Mouse (Mus musculus): ENCODE data around the gene Boc. TPM values are rescaled to one million over a fixed set of nuclear protein-coding genes. Genes with fewer than 3 reads are reported as not detected.
A peak's percentile ranks its signal among the peaks of the same experiment; 100 is the strongest.

Boc gene
- polyA plus RNA-seq, 1 experiment from 2014 or later = 7.8 TPM

- H3K4me3 ChIP-seq (ENCODE audit: low read depth, low read length) = no peak overlapping the region
- H3K27ac ChIP-seq (ENCODE audit: low read depth, low read length) = 0 out of 2 replicates have a peak overlapping the region, but pooled peaks have one; percentile 5
- no peaks in the 10 kb centered on the region for H3K36me3 ChIP-seq (ENCODE audit: control insufficient read depth, insufficient read depth, low read length)
- peaks cover 37% of the 10 kb centered on the region for H3K4me1 ChIP-seq (ENCODE audit: control insufficient read depth, insufficient read depth, low read length)
- WGBS = 69% methylated on average over 6 of the region's 6 CpGs
- H3K9me3 ChIP-seq (ENCODE audit: control insufficient read depth, low read length) = no peaks in the 10 kb centered on the region
- no peak overlapping the region for H3K9ac ChIP-seq (replicated peaks; ENCODE audit: low read depth, low read length)
- H3K27me3 ChIP-seq (ENCODE audit: control insufficient read depth, insufficient read depth, low read length) = no peaks in the 10 kb centered on the region
- ATAC-seq (ENCODE audit: low read depth) = no peak
- H3K4me2 ChIP-seq (ENCODE audit: low read depth, low read length) = no peak overlapping the region
Observed at GRCm38 (mm10) chr16:44549381-44549780, 9.3 kb downstream of the Boc start.

GRCm38 (mm10) chr16:44547976-44548375 is 10.7 kb downstream of the Boc start:
- Histone ChIP-seq H3K27ac (ENCODE audit: low read depth, low read length) (no peak overlapping the region), H3K9me3 (ENCODE audit: control insufficient read depth, low read length) (no peaks in the 10 kb centered on the region), H3K4me3 (ENCODE audit: low read depth, low read length) (no peak overlapping the region), H3K4me1 (ENCODE audit: control insufficient read depth, insufficient read depth, low read length) (peaks cover 42% of the 10 kb centered on the region), H3K9ac (replicated peaks; ENCODE audit: low read depth, low read length) (no peak overlapping the region), H3K36me3 (ENCODE audit: control insufficient read depth, insufficient read depth, low read length) (no peaks in the 10 kb centered on the region), H3K4me2 (ENCODE audit: low read depth, low read length) (no peak overlapping the region), H3K27me3 (ENCODE audit: control insufficient read depth, insufficient read depth, low read length) (no peaks in the 10 kb centered on the region)
- ATAC-seq (ENCODE audit: low read depth) = no peak
- WGBS = 59% methylated on average over 1 of the region's 1 CpGs

GRCm38 (mm10) chr16:44546831-44547230 is 11.9 kb downstream of the Boc start:
- Histone ChIP-seq H3K27ac (ENCODE audit: low read depth, low read length) (no peak overlapping the region), H3K27me3 (ENCODE audit: control insufficient read depth, insufficient read depth, low read length) (no peaks in the 10 kb centered on the region), H3K9me3 (ENCODE audit: control insufficient read depth, low read length) (no peaks in the 10 kb centered on the region), H3K9ac (replicated peaks; ENCODE audit: low read depth, low read length) (no peak overlapping the region), H3K4me3 (ENCODE audit: low read depth, low read length) (no peak overlapping the region), H3K4me1 (ENCODE audit: control insufficient read depth, insufficient read depth, low read length) (peaks cover 38% of the 10 kb centered on the region), H3K4me2 (ENCODE audit: low read depth, low read length) (no peak overlapping the region), H3K36me3 (ENCODE audit: control insufficient read depth, insufficient read depth, low read length) (no peaks in the 10 kb centered on the region)
- 60% methylated on average over 8 of the region's 8 CpGs for WGBS
- no peak for ATAC-seq (ENCODE audit: low read depth)

GRCm38 (mm10) chr16:44545939-44546338 is 12.8 kb downstream of the Boc start:
- Histone ChIP-seq H3K4me1 (ENCODE audit: control insufficient read depth, insufficient read depth, low read length) (peaks cover 32% of the 10 kb centered on the region), H3K9ac (replicated peaks; ENCODE audit: low read depth, low read length) (no peak overlapping the region), H3K27ac (ENCODE audit: low read depth, low read length) (no peak overlapping the region), H3K9me3 (ENCODE audit: control insufficient read depth, low read length) (no peaks in the 10 kb centered on the region), H3K4me2 (ENCODE audit: low read depth, low read length) (no peak overlapping the region), H3K4me3 (ENCODE audit: low read depth, low read length) (no peak overlapping the region), H3K36me3 (ENCODE audit: control insufficient read depth, insufficient read depth, low read length) (no peaks in the 10 kb centered on the region), H3K27me3 (ENCODE audit: control insufficient read depth, insufficient read depth, low read length) (no peaks in the 10 kb centered on the region)
- 71% methylated on average over 2 of the region's 2 CpGs for WGBS
- no peak for ATAC-seq (ENCODE audit: low read depth)

- no peak overlapping the region for H3K4me2 ChIP-seq (ENCODE audit: low read depth, low read length)
- no peak overlapping the region for H3K9ac ChIP-seq (replicated peaks; ENCODE audit: low read depth, low read length)
- no peak for ATAC-seq (ENCODE audit: low read depth)
- no peak overlapping the region for H3K4me3 ChIP-seq (ENCODE audit: low read depth, low read length)
- peaks cover 24% of the 10 kb centered on the region for H3K4me1 ChIP-seq (ENCODE audit: control insufficient read depth, insufficient read depth, low read length)
- H3K36me3 ChIP-seq (ENCODE audit: control insufficient read depth, insufficient read depth, low read length) = no peaks in the 10 kb centered on the region
- H3K27ac ChIP-seq (ENCODE audit: low read depth, low read length) = no peak overlapping the region
- H3K9me3 ChIP-seq (ENCODE audit: control insufficient read depth, low read length) = no peaks in the 10 kb centered on the region
- WGBS = 25% methylated on average over 7 of the region's 7 CpGs
- no peaks in the 10 kb centered on the region for H3K27me3 ChIP-seq (ENCODE audit: control insufficient read depth, insufficient read depth, low read length)
Observed at GRCm38 (mm10) chr16:44545153-44545552, 13.5 kb downstream of the Boc start.

- Histone ChIP-seq H3K9ac (replicated peaks; ENCODE audit: low read depth, low read length) (no peak overlapping the region), H3K27me3 (ENCODE audit: control insufficient read depth, insufficient read depth, low read length) (no peaks in the 10 kb centered on the region), H3K4me2 (ENCODE audit: low read depth, low read length) (no peak overlapping the region), H3K9me3 (ENCODE audit: control insufficient read depth, low read length) (no peaks in the 10 kb centered on the region), H3K36me3 (ENCODE audit: control insufficient read depth, insufficient read depth, low read length) (no peaks in the 10 kb centered on the region), H3K27ac (ENCODE audit: low read depth, low read length) (0 out of 2 replicates have a peak overlapping the region, but pooled peaks have one; percentile 16), H3K4me3 (ENCODE audit: low read depth, low read length) (no peak overlapping the region), H3K4me1 (ENCODE audit: control insufficient read depth, insufficient read depth, low read length) (peaks cover 19% of the 10 kb centered on the region; the same call in 1 of the 2 replicates)
- WGBS = 21% methylated on average over 3 of the region's 3 CpGs
- ATAC-seq (ENCODE audit: low read depth) = peak; percentile 33; the same call in 1 of the 2 replicates
Observed at GRCm38 (mm10) chr16:44543098-44543497, 15.6 kb downstream of the Boc start.

- 67% methylated on average over 2 of the region's 3 CpGs for WGBS
- Histone ChIP-seq H3K36me3 (ENCODE audit: control insufficient read depth, insufficient read depth, low read length) (no peaks in the 10 kb centered on the region), H3K27me3 (ENCODE audit: control insufficient read depth, insufficient read depth, low read length) (no peaks in the 10 kb centered on the region), H3K9me3 (ENCODE audit: control insufficient read depth, low read length) (no peaks in the 10 kb centered on the region), H3K27ac (ENCODE audit: low read depth, low read length) (no peak overlapping the region), H3K4me1 (ENCODE audit: control insufficient read depth, insufficient read depth, low read length) (peaks cover 20% of the 10 kb centered on the region; the same call in 1 of the 2 replicates), H3K4me2 (ENCODE audit: low read depth, low read length) (0 out of 2 replicates have a peak overlapping the region, but pooled peaks have one; percentile 8), H3K4me3 (ENCODE audit: low read depth, low read length) (no peak overlapping the region), H3K9ac (replicated peaks; ENCODE audit: low read depth, low read length) (no peak overlapping the region)
- no peak for ATAC-seq (ENCODE audit: low read depth)
Observed at GRCm38 (mm10) chr16:44542029-44542690, 16.5 kb downstream of the Boc start.

- Histone ChIP-seq H3K4me3 (ENCODE audit: low read depth, low read length) (no peak overlapping the region), H3K4me1 (ENCODE audit: control insufficient read depth, insufficient read depth, low read length) (peaks cover 14% of the 10 kb centered on the region; the same call in 1 of the 2 replicates), H3K9ac (replicated peaks; ENCODE audit: low read depth, low read length) (no peak overlapping the region), H3K27me3 (ENCODE audit: control insufficient read depth, insufficient read depth, low read length) (no peaks in the 10 kb centered on the region), H3K27ac (ENCODE audit: low read depth, low read length) (no peak overlapping the region), H3K36me3 (ENCODE audit: control insufficient read depth, insufficient read depth, low read length) (no peaks in the 10 kb centered on the region), H3K9me3 (ENCODE audit: control insufficient read depth, low read length) (no peaks in the 10 kb centered on the region), H3K4me2 (ENCODE audit: low read depth, low read length) (no peak overlapping the region)
- ATAC-seq (ENCODE audit: low read depth) = no peak
- 66% methylated on average over 8 of the region's 8 CpGs for WGBS
Observed at GRCm38 (mm10) chr16:44539611-44540010, 19.1 kb downstream of the Boc start.

Data from neural tube, embryonic 14.5 days (tissue).